Mouse (Mus musculus) ES-Bruce4 (cell line): Measurements from ENCODE around the gene Asgr1. TPM values are rescaled to one million over a fixed set of nuclear protein-coding genes. Genes with fewer than 3 reads are reported as not detected.
A peak's percentile ranks its signal among the peaks of the same experiment; 100 is the strongest.
"Not testable (repeated sequence)": the region's sequence is repeated elsewhere in the genome, so short reads cannot be mapped to it uniquely, and the experiment has no call there.

ENCODE experiments used
- H3K27ac ChIP-seq: 2 replicates; pipeline ENCODE4 v1.5.1; 2012; ENCODE audit warnings: low read length, inconsistent platforms; ENCODE audit not compliant: insufficient read depth
- H3K27me3 ChIP-seq: 2 replicates; pipeline ENCODE4 v1.6.1; 2012; ENCODE audit warnings: mild to moderate bottlenecking, low read length, inconsistent platforms; ENCODE audit not compliant: control insufficient read depth, poor library complexity, insufficient read depth, severe bottlenecking
- H3K36me3 ChIP-seq: 2 replicates; pipeline ENCODE4 v1.6.1; 2012; ENCODE audit warnings: inconsistent platforms, mild to moderate bottlenecking, low read length, moderate library complexity; ENCODE audit not compliant: control insufficient read depth, poor library complexity, insufficient read depth, severe bottlenecking
- H3K4me1 ChIP-seq: one replicate; pipeline ENCODE4 v1.8.1; 2011; ENCODE audit warnings: low read length; ENCODE audit not compliant: control insufficient read depth, insufficient read depth
- H3K4me3 ChIP-seq: 2 replicates; pipeline ENCODE4 v1.5.1; 2011; ENCODE audit warnings: low read depth, mild to moderate bottlenecking, low read length
- H3K9ac ChIP-seq: 2 replicates; pipeline ENCODE4 v1.6.1; 2012; ENCODE audit warnings: low read depth, mild to moderate bottlenecking, inconsistent platforms; ENCODE audit not compliant: poor library complexity, severe bottlenecking
- H3K9me3 ChIP-seq: replicated peaks from 2 replicates; pipeline ENCODE4 v1.6.1; 2012; ENCODE audit warnings: mild to moderate bottlenecking, low read length, inconsistent platforms; ENCODE audit not compliant: control insufficient read depth, poor library complexity, insufficient read depth, severe bottlenecking
- CTCF ChIP-seq: IDR thresholded peaks from one replicate; pipeline ENCODE4 v1.8.1; 2011; ENCODE audit warnings: low read depth, low read length
- EP300 ChIP-seq: IDR thresholded peaks from 2 replicates; pipeline ENCODE4 v1.6.1; 2011; ENCODE audit warnings: low read depth, low read length; ENCODE audit not compliant: insufficient read depth
- POLR2A ChIP-seq: IDR thresholded peaks from one replicate; pipeline ENCODE4 v1.8.1; 2011; ENCODE audit warnings: low read length; ENCODE audit not compliant: insufficient read depth
- polyA plus RNA-seq: library from polyadenylated mRNA; stranded (reverse); fragments of >200 nt; gene quantifications from 2 replicates; pipeline ENCODE4 v1.2.4, GENCODE M21; 2011; ENCODE audit warnings: low read depth; ENCODE audit not compliant: missing spikeins, insufficient read depth, insufficient read length

Asgr1 gene
- polyA plus RNA-seq, 1 experiment: not detected

DNA sequence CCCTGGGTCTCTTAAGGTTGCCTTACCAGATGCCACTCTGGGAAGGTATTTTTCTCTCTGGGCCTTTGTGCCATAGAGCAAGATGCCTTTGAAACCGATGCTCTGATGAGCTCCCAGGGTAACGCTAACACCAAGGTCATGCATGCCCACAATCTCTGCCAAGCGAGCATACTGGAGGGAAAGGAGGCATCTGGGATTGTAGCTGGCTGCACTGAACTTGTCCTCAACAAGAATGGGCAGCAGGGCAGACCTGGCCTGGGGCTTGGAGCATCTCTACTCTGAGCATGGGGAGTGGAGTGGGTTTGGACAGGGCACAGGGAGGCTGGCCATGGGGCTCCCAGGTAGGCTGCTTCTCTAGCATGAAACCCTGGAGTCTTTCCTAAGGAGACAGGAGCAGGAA, 40.5 kb upstream of the Asgr1 start:
- Histone ChIP-seq H3K4me3 (no peak overlapping the region), H3K36me3 (peaks cover 30% of the 10 kb centered on the region), H3K9ac (no peak overlapping the region), H3K27me3 (no peaks in the 10 kb centered on the region), H3K27ac (no peak overlapping the region), H3K9me3 (no peaks in the 10 kb centered on the region), H3K4me1 (no peaks in the 10 kb centered on the region)
- no peak for TF ChIP-seq CTCF
- TF ChIP-seq POLR2A: no peak
- no peak for TF ChIP-seq EP300

DNA sequence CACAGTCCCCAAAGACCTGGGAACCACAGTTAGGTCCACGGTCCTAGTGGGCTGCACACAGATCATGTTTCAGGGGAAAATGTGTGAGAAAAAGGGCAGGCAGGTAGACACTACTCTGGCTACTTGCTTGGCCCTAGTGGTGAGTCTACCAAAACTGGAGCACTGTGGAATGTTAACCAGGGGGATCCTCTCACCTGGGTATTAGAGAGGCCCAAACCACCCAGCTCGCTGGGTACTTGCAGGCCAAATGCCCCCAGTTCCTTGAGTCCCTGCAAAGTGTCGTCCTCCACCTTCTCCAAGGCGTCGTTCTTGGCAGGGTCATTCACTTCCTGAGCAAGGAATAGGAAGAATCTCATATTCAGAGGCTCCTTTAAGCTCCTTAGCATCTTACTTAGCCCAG, 39.8 kb upstream of the Asgr1 start:
- Histone ChIP-seq H3K4me3 (no peak overlapping the region), H3K9me3 (no peaks in the 10 kb centered on the region), H3K9ac (no peak overlapping the region)

DNA sequence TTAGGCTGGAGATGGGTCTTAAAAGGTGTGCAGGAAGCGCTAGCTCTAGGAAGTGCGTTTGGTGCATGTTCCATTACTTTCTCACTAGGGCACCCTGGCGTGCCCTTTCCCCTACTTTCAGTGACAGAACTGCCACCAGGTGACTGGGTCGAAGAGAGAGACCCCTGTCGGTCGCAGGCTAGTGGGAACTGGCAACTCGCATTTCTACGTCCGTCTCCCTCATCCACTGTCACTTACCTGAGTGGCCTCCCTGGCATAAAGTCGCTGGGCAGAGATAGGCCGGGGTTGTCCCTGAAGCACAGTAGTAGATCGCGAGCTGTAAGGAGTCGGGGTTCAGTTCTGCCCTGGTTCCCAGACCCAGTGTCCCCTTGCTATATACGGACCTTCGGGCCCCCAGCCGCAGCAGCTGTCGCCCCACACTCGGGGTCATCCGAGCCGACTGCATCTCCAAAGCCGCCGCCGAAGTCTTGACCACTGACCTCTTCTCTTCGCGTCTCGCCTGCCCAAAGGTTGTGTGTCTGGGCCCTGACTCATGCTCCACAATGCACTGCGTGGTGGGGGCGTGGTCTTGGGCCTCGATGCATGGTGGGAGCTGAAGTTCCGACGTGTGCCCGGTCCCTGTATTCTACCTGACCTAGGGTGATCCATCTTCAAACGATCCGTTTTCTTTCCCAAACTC, 38.9 kb upstream of the Asgr1 start, which contains the start of gene Acadvl:
Gene Acadvl (minus strand): TSS at position 532 of the 679 bp plus-strand sequence.
- H3K4me3 ChIP-seq: peak within 1 kb of the TSS; percentile 61
- no peak within 1 kb of the TSS for H3K27ac ChIP-seq
- peaks cover 18% of the 10 kb centered on the region for H3K36me3 ChIP-seq
- H3K4me1 ChIP-seq: no peaks in the 10 kb centered on the region
- H3K9me3 ChIP-seq: no peaks in the 10 kb centered on the region
- no peaks in the 10 kb centered on the region for H3K27me3 ChIP-seq
- TF ChIP-seq CTCF: peak; percentile 51
- no peak for TF ChIP-seq EP300
- peak; percentile 27 for TF ChIP-seq POLR2A
- H3K9ac ChIP-seq: peak within 1 kb of the TSS; percentile 24

More for the DNA sequence above, 39.8 kb upstream of the Asgr1 start:
- Histone ChIP-seq H3K4me1 (no peaks in the 10 kb centered on the region), H3K27ac (no peak overlapping the region), H3K36me3 (peaks cover 23% of the 10 kb centered on the region), H3K27me3 (no peaks in the 10 kb centered on the region)
- TF ChIP-seq CTCF (no peak), POLR2A (no peak), EP300 (no peak)

GRCm38 (mm10) chr11:70015677-70016076, 38.2 kb upstream of the Asgr1 start:
- no peak for TF ChIP-seq POLR2A
- no peak for TF ChIP-seq EP300
- no peak for TF ChIP-seq CTCF
- no peaks in the 10 kb centered on the region for H3K9me3 ChIP-seq
- H3K36me3 ChIP-seq: peaks cover 17% of the 10 kb centered on the region
- no peak overlapping the region for H3K27ac ChIP-seq
- no peak overlapping the region for H3K9ac ChIP-seq
- no peaks in the 10 kb centered on the region for H3K27me3 ChIP-seq
- no peak overlapping the region for H3K4me3 ChIP-seq
- no peaks in the 10 kb centered on the region for H3K4me1 ChIP-seq

DNA sequence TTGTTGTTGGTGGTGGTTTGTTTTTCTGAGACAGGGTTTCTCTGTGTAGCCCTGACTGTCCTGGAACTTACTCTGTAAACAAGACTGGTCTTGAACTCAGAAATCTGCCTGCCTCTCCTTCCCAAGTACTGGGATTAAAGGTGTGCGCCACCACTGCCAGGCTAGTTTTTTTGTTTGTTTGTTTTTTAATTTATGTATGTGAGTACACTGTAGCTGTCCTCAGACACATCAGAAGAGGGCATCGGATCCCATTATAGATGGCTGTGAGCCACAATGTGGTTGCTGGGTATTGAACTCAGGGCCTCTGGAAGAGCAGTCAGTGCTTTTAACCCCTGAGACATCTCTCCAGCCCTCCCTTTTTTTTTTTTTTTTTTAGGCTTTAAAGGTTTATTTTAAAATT, 37.7 kb upstream of the Asgr1 start:
- not testable (repeated sequence) for H3K4me1 ChIP-seq, H3K27me3 ChIP-seq, H3K9ac ChIP-seq, H3K27ac ChIP-seq, H3K9me3 ChIP-seq, H3K4me3 ChIP-seq
- peaks cover 12% of the 10 kb centered on the region for H3K36me3 ChIP-seq

GRCm38 (mm10) chr11:70016669-70017068, 37.2 kb upstream of the Asgr1 start, which contains the start of gene Dlg4:
Gene Dlg4 (plus strand): TSS chr11:70016942.
- Histone ChIP-seq H3K27ac (no peak within 1 kb of the TSS), H3K4me1 (no peaks in the 10 kb centered on the region), H3K9ac (no peak within 1 kb of the TSS), H3K36me3 (peaks cover 8% of the 10 kb centered on the region), H3K4me3 (no peak within 1 kb of the TSS), H3K27me3 (no peaks in the 10 kb centered on the region), H3K9me3 (no peaks in the 10 kb centered on the region)
- no peak for TF ChIP-seq EP300
- TF ChIP-seq POLR2A: no peak
- no peak for TF ChIP-seq CTCF
